Mouse (Mus musculus): Measurements from ENCODE around the gene Glt1d1. TPM values are rescaled to one million over a fixed set of nuclear protein-coding genes. Genes with fewer than 3 reads are reported as not detected.
A peak's percentile ranks its signal among the peaks of the same experiment; 100 is the strongest.

Glt1d1 gene
- not detected in 2 replicates for total RNA-seq (2014; fragmentation: Nextera tagmentation)
- not detected in 2 replicates for total RNA-seq (2017)

- no peak for ATAC-seq (replicated peaks; ENCODE audit: low FRiP score, low TSS enrichment, poor library complexity, severe bottlenecking)
Observed at GRCm38 (mm10) chr5:127632167-127633145, at the start of gene Glt1d1, which contains the start of gene Slc15a4. Gene Glt1d1, plus strand, starts transcription at chr5:127632262. Gene Slc15a4, minus strand, starts transcription at chr5:127632897.

- no peak for ATAC-seq (replicated peaks; ENCODE audit: low FRiP score, low TSS enrichment, poor library complexity, severe bottlenecking)
Observed at GRCm38 (mm10) chr5:127583658-127584057, 48.4 kb upstream of the Glt1d1 start.

DNA sequence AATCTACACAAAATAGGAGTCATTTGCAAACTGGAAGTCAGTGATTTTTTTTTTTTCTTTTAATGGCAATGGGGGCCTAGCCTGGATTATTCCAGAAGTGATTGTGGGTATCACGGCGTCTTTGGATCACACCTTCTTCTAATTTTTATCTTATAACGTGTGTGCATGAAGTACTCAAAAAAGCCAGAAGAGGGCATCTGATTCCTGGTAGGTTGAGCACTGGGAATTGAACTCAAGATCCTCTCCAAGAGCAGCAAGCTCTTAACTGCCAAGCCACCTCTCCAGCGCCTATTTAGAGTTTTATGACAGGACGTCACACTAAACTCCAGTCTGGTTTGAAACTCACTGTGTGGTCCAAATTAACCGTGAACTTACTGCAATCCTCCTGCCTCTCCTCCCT is 44.2 kb upstream of the Glt1d1 start:
- ATAC-seq (replicated peaks; ENCODE audit: low FRiP score, low TSS enrichment, poor library complexity, severe bottlenecking) = 0 out of 2 replicates have a peak, but pooled peaks have one; percentile 34

DNA sequence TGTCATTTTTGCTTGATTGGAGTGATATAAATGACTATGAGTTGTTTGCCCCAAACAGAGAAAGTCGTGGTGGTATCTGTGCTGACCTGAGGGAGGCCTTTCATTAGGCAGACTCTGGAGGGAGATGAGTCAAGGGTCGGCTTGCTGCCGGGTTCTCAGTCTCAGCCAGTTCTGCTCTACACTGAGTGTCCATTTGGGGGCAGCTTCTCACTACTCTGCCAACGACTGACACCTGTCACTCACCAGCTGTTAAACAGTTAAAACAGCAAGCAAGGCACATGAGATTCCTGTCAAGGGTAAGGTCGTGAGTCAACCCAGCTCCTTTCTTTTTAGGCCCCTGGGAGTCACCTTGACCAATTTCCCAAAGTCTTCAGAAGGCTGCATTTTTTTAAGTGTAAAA is 39.7 kb upstream of the Glt1d1 start:
- no peak for ATAC-seq (replicated peaks; ENCODE audit: low FRiP score, low TSS enrichment, poor library complexity, severe bottlenecking)

DNA sequence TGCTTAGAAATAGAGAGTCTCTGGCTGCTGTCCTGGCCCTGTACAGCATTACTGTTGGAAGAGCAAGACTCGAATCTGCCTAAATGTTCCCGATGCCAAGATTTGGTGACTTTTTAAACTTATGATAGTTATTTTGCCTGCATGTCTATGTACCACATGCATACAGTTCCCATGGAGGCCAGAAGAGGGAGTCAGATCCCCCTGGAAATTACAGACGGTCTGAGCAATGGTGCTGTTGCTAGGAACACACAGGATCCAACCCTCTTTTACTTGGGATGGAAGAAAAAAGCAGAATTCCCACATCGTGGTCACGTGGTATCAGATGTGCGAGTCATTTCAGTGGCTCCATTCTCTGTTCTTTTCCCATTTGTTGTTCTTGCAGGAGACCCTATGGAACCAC is 39.2 kb upstream of the Glt1d1 start:
- ATAC-seq (replicated peaks; ENCODE audit: low FRiP score, low TSS enrichment, poor library complexity, severe bottlenecking) = peak; percentile 71

- no peak for ATAC-seq (replicated peaks; ENCODE audit: low FRiP score, low TSS enrichment, poor library complexity, severe bottlenecking)
Observed at GRCm38 (mm10) chr5:127595676-127596075, 36.4 kb upstream of the Glt1d1 start.

GRCm38 (mm10) chr5:127596862-127597261 is 35.2 kb upstream of the Glt1d1 start:
- ATAC-seq (replicated peaks; ENCODE audit: low FRiP score, low TSS enrichment, poor library complexity, severe bottlenecking) = no peak

GRCm38 (mm10) chr5:127602996-127603395 is 29.1 kb upstream of the Glt1d1 start:
- no peak for ATAC-seq (replicated peaks; ENCODE audit: low FRiP score, low TSS enrichment, poor library complexity, severe bottlenecking)

DNA sequence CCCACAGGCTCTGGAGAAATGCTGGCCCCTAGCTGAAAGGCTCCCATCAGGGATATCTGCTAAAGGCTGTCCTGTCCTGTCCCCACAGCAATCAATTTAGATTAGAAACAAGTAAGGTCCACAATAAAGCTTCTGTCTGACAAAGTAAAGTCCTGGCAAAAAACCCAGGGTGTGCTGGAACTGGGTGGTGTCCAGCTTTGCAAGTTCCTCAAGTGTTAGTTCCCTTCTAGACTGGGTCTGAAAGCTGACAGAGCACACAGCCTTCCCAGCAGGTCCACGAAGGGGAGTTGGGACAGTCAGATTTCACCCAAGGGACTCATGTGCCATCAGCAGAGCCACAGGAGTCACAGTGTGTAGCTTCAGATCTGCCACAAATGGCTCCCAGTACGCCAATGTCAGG is 24.6 kb upstream of the Glt1d1 start:
- no peak for ATAC-seq (replicated peaks; ENCODE audit: low FRiP score, low TSS enrichment, poor library complexity, severe bottlenecking)

DNA sequence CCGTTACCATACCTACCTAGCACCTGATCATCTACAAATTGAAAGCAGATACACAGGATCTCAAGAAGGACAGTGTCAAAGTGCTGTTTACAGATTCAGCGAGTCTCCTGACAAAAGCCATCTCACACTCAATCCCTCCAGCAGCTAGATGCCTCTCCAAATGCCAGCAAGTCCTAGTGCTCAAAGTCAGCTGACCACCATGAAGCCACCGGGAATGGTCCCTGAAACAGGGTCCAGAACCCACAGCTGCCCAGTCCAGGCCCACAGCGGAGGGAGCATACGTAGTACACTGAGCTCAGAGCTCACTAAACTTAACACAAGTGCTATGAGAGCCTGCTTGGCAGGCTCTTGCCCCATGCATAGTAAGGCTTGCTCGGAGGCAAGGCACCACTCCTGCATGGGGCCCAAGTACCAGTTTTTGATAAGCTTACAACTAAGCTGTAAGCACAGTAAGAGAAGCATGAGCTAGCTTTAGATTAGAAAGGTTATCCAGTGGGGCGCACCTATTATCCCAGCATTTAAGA is 22.8 kb upstream of the Glt1d1 start:
- ATAC-seq (replicated peaks; ENCODE audit: low FRiP score, low TSS enrichment, poor library complexity, severe bottlenecking) = no peak

DNA sequence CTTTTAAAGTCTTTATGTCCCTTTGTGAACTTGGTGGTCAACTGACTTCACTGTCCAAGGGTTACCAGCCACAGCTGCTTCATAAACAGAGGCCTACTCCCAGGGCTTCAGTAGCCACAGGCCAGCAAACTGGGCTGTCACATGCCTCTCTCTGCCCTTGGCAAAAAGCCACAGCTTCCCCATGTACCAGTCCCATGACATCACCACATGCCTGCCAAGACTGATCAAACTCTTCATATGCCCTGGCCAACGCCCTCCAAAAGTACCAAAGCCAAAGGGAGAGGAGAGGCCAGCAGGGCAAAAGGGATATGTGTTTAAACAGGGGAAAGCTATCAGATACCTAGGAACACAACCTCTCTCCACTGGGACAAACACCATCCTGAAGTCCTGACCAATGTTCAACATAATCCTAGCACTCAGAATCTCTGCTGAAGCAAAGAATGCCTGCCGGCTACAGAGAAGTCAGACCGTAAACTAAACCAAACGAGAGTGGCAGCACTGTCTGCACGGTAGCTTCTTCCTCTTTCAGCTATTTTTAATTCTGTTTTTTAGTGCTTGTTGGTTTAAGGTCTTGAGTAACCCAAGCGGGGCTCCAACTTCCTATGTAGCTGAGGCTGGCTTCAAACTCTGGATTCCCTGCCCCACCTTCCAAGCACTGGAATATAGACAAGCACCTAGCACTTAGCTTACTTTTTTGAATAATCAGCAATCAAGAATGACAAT is 21.1 kb upstream of the Glt1d1 start:
- ATAC-seq (replicated peaks; ENCODE audit: low FRiP score, low TSS enrichment, poor library complexity, severe bottlenecking) = peak; percentile 83

- ATAC-seq (replicated peaks; ENCODE audit: low FRiP score, low TSS enrichment, poor library complexity, severe bottlenecking) = no peak
Observed at GRCm38 (mm10) chr5:127611881-127612280, 20.2 kb upstream of the Glt1d1 start.

DNA sequence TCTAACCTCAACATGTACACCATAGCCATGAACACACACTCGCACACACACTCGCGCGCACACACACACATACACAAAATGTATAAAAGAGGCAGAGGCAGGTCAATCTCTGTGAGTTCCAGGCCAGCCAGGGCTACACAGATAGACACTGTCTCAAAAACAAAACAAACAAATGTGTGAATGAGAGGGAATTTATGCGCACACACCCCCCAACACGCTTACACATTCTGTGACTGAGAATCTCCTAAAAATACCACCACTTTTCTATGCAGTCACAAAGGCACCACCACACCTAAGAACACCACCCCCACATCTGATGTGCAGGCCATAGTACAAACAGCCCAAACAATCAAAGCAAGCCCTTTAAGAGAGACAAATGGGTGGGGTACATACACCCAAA is 19.7 kb upstream of the Glt1d1 start:
- no peak for ATAC-seq (replicated peaks; ENCODE audit: low FRiP score, low TSS enrichment, poor library complexity, severe bottlenecking)

- ATAC-seq (replicated peaks; ENCODE audit: low FRiP score, low TSS enrichment, poor library complexity, severe bottlenecking) = no peak
Observed at GRCm38 (mm10) chr5:127615459-127615858, 16.6 kb upstream of the Glt1d1 start.

- no peak for ATAC-seq (replicated peaks; ENCODE audit: low FRiP score, low TSS enrichment, poor library complexity, severe bottlenecking)
Observed at GRCm38 (mm10) chr5:127616151-127616550, 15.9 kb upstream of the Glt1d1 start.

- ATAC-seq (replicated peaks; ENCODE audit: low FRiP score, low TSS enrichment, poor library complexity, severe bottlenecking) = peak; percentile 95
Observed at GRCm38 (mm10) chr5:127616884-127617635, 15.0 kb upstream of the Glt1d1 start.

- ATAC-seq (replicated peaks; ENCODE audit: low FRiP score, low TSS enrichment, poor library complexity, severe bottlenecking) = no peak
Observed at GRCm38 (mm10) chr5:127618834-127619233, 13.2 kb upstream of the Glt1d1 start.

DNA sequence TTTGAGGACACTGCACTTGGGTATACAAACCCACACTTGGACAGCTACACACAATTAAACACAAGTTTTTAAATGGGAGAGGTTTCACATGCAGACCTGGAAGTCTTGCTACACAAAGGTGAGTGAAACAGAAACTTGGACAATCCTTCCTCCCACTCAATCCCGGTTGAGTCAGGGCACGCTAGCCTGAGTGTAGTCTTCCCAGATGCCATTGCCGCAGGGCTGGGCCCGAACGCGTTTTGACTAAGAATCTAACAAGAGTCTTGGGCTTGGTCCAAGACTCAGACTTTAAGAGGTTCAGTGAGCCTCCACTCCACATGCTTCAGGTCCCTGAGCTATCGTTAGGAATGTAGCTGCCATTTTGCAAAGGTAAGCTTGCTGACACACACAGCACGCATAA is 11.7 kb upstream of the Glt1d1 start:
- no peak for ATAC-seq (replicated peaks; ENCODE audit: low FRiP score, low TSS enrichment, poor library complexity, severe bottlenecking)

- no peak for ATAC-seq (replicated peaks; ENCODE audit: low FRiP score, low TSS enrichment, poor library complexity, severe bottlenecking)
Observed at GRCm38 (mm10) chr5:127621108-127621507, 11.0 kb upstream of the Glt1d1 start.
